Mouse (Mus musculus) brain, embryonic 18.5 days (tissue): ENCODE data around the gene Aim2.
"Not testable (repeated sequence)": the region's sequence is repeated elsewhere in the genome, so short reads cannot be mapped to it uniquely, and the experiment has no call there.

Source experiments
- DNase-seq: peaks from one replicate; pipeline ENCODE4 v3.0.0-alpha.2; 2012; ENCODE audit warnings: low read depth, low spot score

Aim2 gene

GRCm38 (mm10) chr1:173456139-173456754, 105.6 kb downstream of the Aim2 start:
- peak; percentile 20 for DNase-seq

GRCm38 (mm10) chr1:173456761-173457160, 106.1 kb downstream of the Aim2 start:
- no peak for DNase-seq

GRCm38 (mm10) chr1:173480399-173481181, 129.9 kb downstream of the Aim2 start:
- DNase-seq: not testable (repeated sequence)

GRCm38 (mm10) chr1:173481182-173481574, 130.5 kb downstream of the Aim2 start:
- not testable (repeated sequence) for DNase-seq

DNA sequence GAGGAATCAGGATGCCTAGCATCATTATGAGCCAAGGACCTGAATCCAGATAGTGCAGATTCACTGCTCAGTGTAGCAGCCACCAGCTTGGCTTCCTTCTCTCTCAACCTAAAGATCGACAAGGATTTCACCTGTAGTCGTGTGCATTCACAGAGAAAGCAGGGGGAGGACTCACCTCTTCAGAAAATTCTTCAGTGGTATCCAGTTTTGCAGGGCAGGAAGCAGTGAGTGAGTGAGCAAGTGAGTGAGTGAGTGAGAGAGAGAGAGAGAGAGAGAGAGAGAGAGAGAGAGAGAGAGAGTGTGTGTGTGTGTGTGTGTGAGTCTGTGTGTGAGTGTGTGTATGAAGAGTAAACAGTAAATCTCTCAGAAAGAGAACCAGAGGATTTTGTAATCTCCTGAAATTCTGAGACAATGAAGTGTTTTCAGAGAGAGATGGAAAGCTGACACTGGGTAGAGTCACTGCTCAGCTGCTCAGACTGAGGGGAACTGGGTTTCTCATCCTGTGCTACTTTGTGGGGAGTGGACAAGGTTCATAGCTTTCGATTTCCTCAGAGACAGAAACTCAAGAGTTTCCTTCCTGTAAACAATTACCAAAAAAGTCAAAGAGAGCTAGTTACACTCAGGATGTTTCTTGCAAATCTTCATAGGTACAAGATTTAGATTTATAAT, 140.3 kb downstream of the Aim2 start, which contains the start of gene Ifi206:
Ifi206 (minus strand) TSS at position 230 of the 669 bp plus-strand sequence.
- not testable (repeated sequence) for DNase-seq

GRCm38 (mm10) chr1:173491483-173491882, 140.8 kb downstream of the Aim2 start:
- DNase-seq: not testable (repeated sequence)

GRCm38 (mm10) chr1:173510595-173510994, 159.9 kb downstream of the Aim2 start:
- not testable (repeated sequence) for DNase-seq
